Mouse (Mus musculus): ENCODE results near the gene Figla. TPM values are rescaled to one million over a fixed set of nuclear protein-coding genes. Genes with fewer than 3 reads are reported as not detected.
"Not testable (repeated sequence)": the region's sequence is repeated elsewhere in the genome, so short reads cannot be mapped to it uniquely, and the experiment has no call there.

The Figla gene
- polyA plus RNA-seq, 1 experiment from 2014 or later = not detected

GRCm38 (mm10) chr6:85984351-85984750 is 31.6 kb upstream of the Figla start:
- 76% methylated on average over 8 of the region's 8 CpGs for WGBS
- H3K27me3 ChIP-seq (replicated peaks; ENCODE audit: control insufficient read depth, insufficient read depth, low read length) = no peaks in the 10 kb centered on the region
- H3K9ac ChIP-seq (ENCODE audit: low read length) = no peak overlapping the region
- ATAC-seq (replicated peaks; ENCODE audit: low FRiP score, low TSS enrichment, low read depth) = no peak
- H3K4me2 ChIP-seq (ENCODE audit: low read length) = no peak overlapping the region
- no peaks in the 10 kb centered on the region for H3K9me3 ChIP-seq (ENCODE audit: control insufficient read depth, low read length)
- H3K36me3 ChIP-seq (ENCODE audit: control insufficient read depth, insufficient read depth, low read length) = no peaks in the 10 kb centered on the region
- no peak overlapping the region for H3K4me3 ChIP-seq (ENCODE audit: low read depth, low read length)
- no peak for DNase-seq (ENCODE audit: low spot score)
- no peaks in the 10 kb centered on the region for H3K4me1 ChIP-seq (replicated peaks; ENCODE audit: control insufficient read depth, insufficient read depth, low read length)
- no peak overlapping the region for H3K27ac ChIP-seq (ENCODE audit: low read depth)

GRCm38 (mm10) chr6:85989570-85989969 is 26.4 kb upstream of the Figla start:
- H3K4me3 ChIP-seq (ENCODE audit: low read depth, low read length); ATAC-seq (replicated peaks; ENCODE audit: low FRiP score, low TSS enrichment, low read depth); H3K36me3 ChIP-seq (ENCODE audit: control insufficient read depth, insufficient read depth, low read length); H3K4me1 ChIP-seq (replicated peaks; ENCODE audit: control insufficient read depth, insufficient read depth, low read length); H3K4me2 ChIP-seq (ENCODE audit: low read length); H3K9ac ChIP-seq (ENCODE audit: low read length); H3K27ac ChIP-seq (ENCODE audit: low read depth); DNase-seq (ENCODE audit: low spot score); H3K27me3 ChIP-seq (replicated peaks; ENCODE audit: control insufficient read depth, insufficient read depth, low read length); H3K9me3 ChIP-seq (ENCODE audit: control insufficient read depth, low read length): not testable (repeated sequence)
- 83% methylated on average over 5 of the region's 5 CpGs for WGBS

- H3K4me1 ChIP-seq (replicated peaks; ENCODE audit: control insufficient read depth, insufficient read depth, low read length); ATAC-seq (replicated peaks; ENCODE audit: low FRiP score, low TSS enrichment, low read depth); H3K27me3 ChIP-seq (replicated peaks; ENCODE audit: control insufficient read depth, insufficient read depth, low read length); H3K9me3 ChIP-seq (ENCODE audit: control insufficient read depth, low read length); H3K4me2 ChIP-seq (ENCODE audit: low read length); H3K27ac ChIP-seq (ENCODE audit: low read depth); H3K9ac ChIP-seq (ENCODE audit: low read length); DNase-seq (ENCODE audit: low spot score); H3K4me3 ChIP-seq (ENCODE audit: low read depth, low read length); H3K36me3 ChIP-seq (ENCODE audit: control insufficient read depth, insufficient read depth, low read length): not testable (repeated sequence)
- 64% methylated on average over 5 of the region's 5 CpGs for WGBS
Measured at GRCm38 (mm10) chr6:85990774-85991173, 25.2 kb upstream of the Figla start.

- no peaks in the 10 kb centered on the region for H3K9me3 ChIP-seq (ENCODE audit: control insufficient read depth, low read length)
- H3K9ac ChIP-seq (ENCODE audit: low read length) = no peak overlapping the region
- DNase-seq (ENCODE audit: low spot score) (no peak), ATAC-seq (replicated peaks; ENCODE audit: low FRiP score, low TSS enrichment, low read depth) (no peak)
- no peaks in the 10 kb centered on the region for H3K27me3 ChIP-seq (replicated peaks; ENCODE audit: control insufficient read depth, insufficient read depth, low read length)
- no peak overlapping the region for H3K27ac ChIP-seq (ENCODE audit: low read depth)
- 76% methylated on average over 18 of the region's 18 CpGs for WGBS
- H3K4me1 ChIP-seq (replicated peaks; ENCODE audit: control insufficient read depth, insufficient read depth, low read length) = no peaks in the 10 kb centered on the region
- H3K4me3 ChIP-seq (ENCODE audit: low read depth, low read length) = no peak overlapping the region
- no peak overlapping the region for H3K4me2 ChIP-seq (ENCODE audit: low read length)
- H3K36me3 ChIP-seq (ENCODE audit: control insufficient read depth, insufficient read depth, low read length) = no peaks in the 10 kb centered on the region
Measured at GRCm38 (mm10) chr6:86003405-86003925, 12.5 kb upstream of the Figla start.

GRCm38 (mm10) chr6:86004271-86005148 is 11.5 kb upstream of the Figla start:
- ATAC-seq (replicated peaks; ENCODE audit: low FRiP score, low TSS enrichment, low read depth) (peak; percentile 90), DNase-seq (ENCODE audit: low spot score) (peak; percentile 92)
- WGBS = 9% methylated on average over 18 of the region's 18 CpGs
- Histone ChIP-seq H3K4me2 (ENCODE audit: low read length) (peak overlapping the region; percentile 39), H3K36me3 (ENCODE audit: control insufficient read depth, insufficient read depth, low read length) (no peaks in the 10 kb centered on the region), H3K27ac (ENCODE audit: low read depth) (no peak overlapping the region), H3K4me1 (replicated peaks; ENCODE audit: control insufficient read depth, insufficient read depth, low read length) (no peaks in the 10 kb centered on the region), H3K27me3 (replicated peaks; ENCODE audit: control insufficient read depth, insufficient read depth, low read length) (no peaks in the 10 kb centered on the region), H3K9me3 (ENCODE audit: control insufficient read depth, low read length) (no peaks in the 10 kb centered on the region), H3K9ac (ENCODE audit: low read length) (no peak overlapping the region), H3K4me3 (ENCODE audit: low read depth, low read length) (no peak overlapping the region)

GRCm38 (mm10) chr6:86009980-86010379 is 6.0 kb upstream of the Figla start:
- Histone ChIP-seq H3K4me3 (ENCODE audit: low read depth, low read length) (no peak overlapping the region), H3K4me2 (ENCODE audit: low read length) (no peak overlapping the region), H3K36me3 (ENCODE audit: control insufficient read depth, insufficient read depth, low read length) (no peaks in the 10 kb centered on the region), H3K9ac (ENCODE audit: low read length) (no peak overlapping the region), H3K27me3 (replicated peaks; ENCODE audit: control insufficient read depth, insufficient read depth, low read length) (no peaks in the 10 kb centered on the region), H3K9me3 (ENCODE audit: control insufficient read depth, low read length) (no peaks in the 10 kb centered on the region), H3K27ac (ENCODE audit: low read depth) (no peak overlapping the region), H3K4me1 (replicated peaks; ENCODE audit: control insufficient read depth, insufficient read depth, low read length) (no peaks in the 10 kb centered on the region)
- DNase-seq (ENCODE audit: low spot score) (peak; percentile 67), ATAC-seq (replicated peaks; ENCODE audit: low FRiP score, low TSS enrichment, low read depth) (no peak)
- 41% methylated on average over 4 of the region's 4 CpGs for WGBS

GRCm38 (mm10) chr6:86014812-86015211 is 1.2 kb upstream of the Figla start:
- H3K4me2 ChIP-seq (ENCODE audit: low read length); H3K4me3 ChIP-seq (ENCODE audit: low read depth, low read length); H3K9ac ChIP-seq (ENCODE audit: low read length); H3K9me3 ChIP-seq (ENCODE audit: control insufficient read depth, low read length); H3K36me3 ChIP-seq (ENCODE audit: control insufficient read depth, insufficient read depth, low read length); H3K27ac ChIP-seq (ENCODE audit: low read depth); H3K4me1 ChIP-seq (replicated peaks; ENCODE audit: control insufficient read depth, insufficient read depth, low read length); DNase-seq (ENCODE audit: low spot score); H3K27me3 ChIP-seq (replicated peaks; ENCODE audit: control insufficient read depth, insufficient read depth, low read length); ATAC-seq (replicated peaks; ENCODE audit: low FRiP score, low TSS enrichment, low read depth): not testable (repeated sequence)
- 50% methylated on average over 5 of the region's 5 CpGs for WGBS

GRCm38 (mm10) chr6:86016793-86017350 is 901 bp downstream of the Figla start:
- Histone ChIP-seq H3K9me3 (ENCODE audit: control insufficient read depth, low read length) (no peaks in the 10 kb centered on the region), H3K4me1 (replicated peaks; ENCODE audit: control insufficient read depth, insufficient read depth, low read length) (no peaks in the 10 kb centered on the region), H3K9ac (ENCODE audit: low read length) (no peak overlapping the region), H3K27me3 (replicated peaks; ENCODE audit: control insufficient read depth, insufficient read depth, low read length) (no peaks in the 10 kb centered on the region), H3K4me2 (ENCODE audit: low read length) (no peak overlapping the region), H3K27ac (ENCODE audit: low read depth) (no peak overlapping the region), H3K4me3 (ENCODE audit: low read depth, low read length) (no peak overlapping the region), H3K36me3 (ENCODE audit: control insufficient read depth, insufficient read depth, low read length) (no peaks in the 10 kb centered on the region)
- DNase-seq (ENCODE audit: low spot score) (no peak), ATAC-seq (replicated peaks; ENCODE audit: low FRiP score, low TSS enrichment, low read depth) (no peak)
- WGBS = 80% methylated on average over 23 of the region's 23 CpGs

All from intestine, embryonic 14.5 days (tissue).